Mouse (Mus musculus) limb, embryonic 13.5 days (tissue): ENCODE measurements at regions not wholly inside any gene's neighbourhood (a gene's known extent, or its start where the extent isn't known, plus 50 kb on each side); places are given as distances from the start of the nearest gene placed in this dataset.
"Not testable (repeated sequence)": the region's sequence is repeated elsewhere in the genome, so short reads cannot be mapped to it uniquely, and the experiment has no call there.

ENCODE experiments used
- ATAC-seq: fragments of 200-750 bp; cut with Nextera tagmentation; 2 replicates; pipeline ENCODE4 v1.8.0; 2017; ENCODE audit warnings: low read depth, moderate number of reproducible peaks, moderate TSS enrichment; ENCODE audit not compliant: low FRiP score
- H3K27ac ChIP-seq: fragments of 300-500 bp; sonication (generic); 2 replicates; pipeline ENCODE4 v1.5.1; 2015; ENCODE audit warnings: inconsistent platforms, mild to moderate bottlenecking, moderate library complexity
- H3K27me3 ChIP-seq: fragments of 300-500 bp; sonication (generic); 2 replicates; pipeline ENCODE4 v1.6.1; 2015; ENCODE audit warnings: mild to moderate bottlenecking, inconsistent platforms
- H3K36me3 ChIP-seq: fragments of 300-500 bp; sonication (generic); 2 replicates; pipeline ENCODE4 v1.6.1; 2015; ENCODE audit warnings: inconsistent platforms, mild to moderate bottlenecking, moderate library complexity
- H3K4me1 ChIP-seq: fragments of 300-500 bp; sonication (generic); 2 replicates; pipeline ENCODE4 v1.6.1; 2015; ENCODE audit warnings: inconsistent platforms
- H3K4me2 ChIP-seq: fragments of 300-500 bp; sonication (generic); replicated peaks from 2 replicates; pipeline ENCODE4 v1.6.1; 2015; ENCODE audit warnings: inconsistent platforms, mild to moderate bottlenecking, moderate library complexity
- H3K4me3 ChIP-seq: fragments of 300-500 bp; sonication (generic); 2 replicates; pipeline ENCODE4 v1.5.1; 2015; ENCODE audit warnings: moderate library complexity, mild to moderate bottlenecking, inconsistent platforms
- H3K9ac ChIP-seq: fragments of 300-500 bp; sonication (generic); 2 replicates; pipeline ENCODE4 v1.6.1; 2015; ENCODE audit warnings: mild to moderate bottlenecking, inconsistent platforms
- H3K9me3 ChIP-seq: fragments of 300-500 bp; sonication (generic); 2 replicates; pipeline ENCODE4 v1.6.1; 2016; ENCODE audit warnings: inconsistent platforms
- WGBS: fragments of 180-500 bp; shearing (Covaris S2); methylation state at CpG from one replicate; pipeline ENCODE4 v1.1.7; 2015; 5-methylcytosine and 5-hydroxymethylcytosine counted together

GRCm38 (mm10) chr6:31838588-31838987 is 211.5 kb upstream of the 1700012A03Rik start:
- H3K4me2 ChIP-seq: no peak overlapping the region
- ATAC-seq: no peak
- no peak overlapping the region for H3K27ac ChIP-seq
- WGBS: 68% methylated on average over 1 of the region's 1 CpGs
- no peaks in the 10 kb centered on the region for H3K36me3 ChIP-seq
- no peaks in the 10 kb centered on the region for H3K27me3 ChIP-seq
- H3K9me3 ChIP-seq: no peaks in the 10 kb centered on the region
- no peak overlapping the region for H3K9ac ChIP-seq
- no peaks in the 10 kb centered on the region for H3K4me1 ChIP-seq
- H3K4me3 ChIP-seq: no peak overlapping the region

- Histone ChIP-seq H3K4me3 (no peak overlapping the region), H3K27me3 (no peaks in the 10 kb centered on the region), H3K4me1 (0 out of 2 replicates have a peak, but pooled peaks cover 2% of the 10 kb centered on the region), H3K9ac (no peak overlapping the region), H3K9me3 (no peaks in the 10 kb centered on the region), H3K4me2 (no peak overlapping the region), H3K36me3 (no peaks in the 10 kb centered on the region), H3K27ac (no peak overlapping the region)
- no peak for ATAC-seq
Observed at GRCm38 (mm10) chr6:31835795-31836194, 214.3 kb upstream of the 1700012A03Rik start.

GRCm38 (mm10) chr6:31834503-31834902 is 215.5 kb upstream of the 1700012A03Rik start:
- Histone ChIP-seq H3K4me3 (no peak overlapping the region), H3K9me3 (no peaks in the 10 kb centered on the region)
- 11% methylated on average over 3 of the region's 4 CpGs for WGBS

GRCm38 (mm10) chr6:31830610-31831009 is 219.4 kb upstream of the 1700012A03Rik start:
- no peak overlapping the region for H3K27ac ChIP-seq
- no peak overlapping the region for H3K4me2 ChIP-seq
- no peaks in the 10 kb centered on the region for H3K27me3 ChIP-seq
- H3K4me3 ChIP-seq: no peak overlapping the region
- ATAC-seq: no peak
- no peaks in the 10 kb centered on the region for H3K9me3 ChIP-seq
- H3K4me1 ChIP-seq: 0 out of 2 replicates have a peak, but pooled peaks cover 7% of the 10 kb centered on the region
- no peak overlapping the region for H3K9ac ChIP-seq
- WGBS: 27% methylated on average over 11 of the region's 11 CpGs
- H3K36me3 ChIP-seq: no peaks in the 10 kb centered on the region

More at GRCm38 (mm10) chr6:31834503-31834902, 215.5 kb upstream of the 1700012A03Rik start:
- no peak for ATAC-seq
- Histone ChIP-seq H3K27ac (no peak overlapping the region), H3K27me3 (no peaks in the 10 kb centered on the region), H3K4me2 (no peak overlapping the region), H3K4me1 (0 out of 2 replicates have a peak, but pooled peaks cover 7% of the 10 kb centered on the region), H3K9ac (no peak overlapping the region), H3K36me3 (no peaks in the 10 kb centered on the region)

GRCm38 (mm10) chr6:31823616-31824015 is 226.4 kb upstream of the 1700012A03Rik start:
- H3K36me3 ChIP-seq: no peaks in the 10 kb centered on the region
- no peaks in the 10 kb centered on the region for H3K27me3 ChIP-seq
- H3K9me3 ChIP-seq: no peaks in the 10 kb centered on the region
- ATAC-seq: no peak
- no peak overlapping the region for H3K4me2 ChIP-seq
- no peaks in the 10 kb centered on the region for H3K4me1 ChIP-seq
- WGBS: 88% methylated on average over 5 of the region's 5 CpGs
- no peak overlapping the region for H3K27ac ChIP-seq
- no peak overlapping the region for H3K4me3 ChIP-seq
- no peak overlapping the region for H3K9ac ChIP-seq

- Histone ChIP-seq H3K9me3 (no peaks in the 10 kb centered on the region), H3K4me3 (no peak overlapping the region), H3K36me3 (no peaks in the 10 kb centered on the region), H3K27me3 (no peaks in the 10 kb centered on the region), H3K4me2 (no peak overlapping the region), H3K4me1 (no peaks in the 10 kb centered on the region), H3K27ac (no peak overlapping the region), H3K9ac (no peak overlapping the region)
- no peak for ATAC-seq
- 73% methylated on average over 9 of the region's 9 CpGs for WGBS
Observed at GRCm38 (mm10) chr6:31822186-31823085, 227.6 kb upstream of the 1700012A03Rik start.

GRCm38 (mm10) chr6:31821621-31822020 is 228.4 kb upstream of the 1700012A03Rik start:
- H3K4me2 ChIP-seq: no peak overlapping the region
- H3K27ac ChIP-seq: no peak overlapping the region
- no peaks in the 10 kb centered on the region for H3K9me3 ChIP-seq
- H3K27me3 ChIP-seq: no peaks in the 10 kb centered on the region
- H3K9ac ChIP-seq: no peak overlapping the region
- no peak overlapping the region for H3K4me3 ChIP-seq
- ATAC-seq: no peak
- no peaks in the 10 kb centered on the region for H3K36me3 ChIP-seq
- WGBS: 61% methylated on average over 7 of the region's 7 CpGs
- no peaks in the 10 kb centered on the region for H3K4me1 ChIP-seq

- no peak for ATAC-seq
- H3K4me1 ChIP-seq: no peaks in the 10 kb centered on the region
- H3K27me3 ChIP-seq: no peaks in the 10 kb centered on the region
- H3K36me3 ChIP-seq: no peaks in the 10 kb centered on the region
- no peak overlapping the region for H3K9ac ChIP-seq
- H3K27ac ChIP-seq: no peak overlapping the region
- H3K4me2 ChIP-seq: no peak overlapping the region
- no peak overlapping the region for H3K4me3 ChIP-seq
- no peaks in the 10 kb centered on the region for H3K9me3 ChIP-seq
- 96% methylated on average over 1 of the region's 1 CpGs for WGBS
Observed at GRCm38 (mm10) chr6:31817640-31818039, 232.4 kb upstream of the 1700012A03Rik start.

GRCm38 (mm10) chr6:31811890-31812289 is 238.2 kb upstream of the 1700012A03Rik start:
- H3K4me1 ChIP-seq: peaks cover 22% of the 10 kb centered on the region
- H3K36me3 ChIP-seq: no peaks in the 10 kb centered on the region
- no peak overlapping the region for H3K27ac ChIP-seq
- no peaks in the 10 kb centered on the region for H3K9me3 ChIP-seq
- no peak for ATAC-seq
- no peaks in the 10 kb centered on the region for H3K27me3 ChIP-seq
- 48% methylated on average over 9 of the region's 9 CpGs for WGBS
- H3K4me3 ChIP-seq: no peak overlapping the region
- H3K4me2 ChIP-seq: no peak overlapping the region
- no peak overlapping the region for H3K9ac ChIP-seq

- no peak overlapping the region for H3K4me2 ChIP-seq
- no peaks in the 10 kb centered on the region for H3K9me3 ChIP-seq
- H3K4me3 ChIP-seq: no peak overlapping the region
- no peak for ATAC-seq
- H3K4me1 ChIP-seq: peaks cover 22% of the 10 kb centered on the region
- no peak overlapping the region for H3K9ac ChIP-seq
- H3K36me3 ChIP-seq: no peaks in the 10 kb centered on the region
- 29% methylated on average over 10 of the region's 10 CpGs for WGBS
- no peaks in the 10 kb centered on the region for H3K27me3 ChIP-seq
- H3K27ac ChIP-seq: no peak overlapping the region
Observed at GRCm38 (mm10) chr6:31810602-31811512, 239.2 kb upstream of the 1700012A03Rik start.

GRCm38 (mm10) chr6:31804468-31804867 is 240.7 kb upstream of the Podxl start:
- not testable (repeated sequence) for H3K4me3 ChIP-seq, H3K9me3 ChIP-seq, H3K27ac ChIP-seq, H3K4me1 ChIP-seq, H3K9ac ChIP-seq, H3K27me3 ChIP-seq, H3K4me2 ChIP-seq, ATAC-seq, H3K36me3 ChIP-seq
- WGBS: 61% methylated on average over 5 of the region's 10 CpGs

GRCm38 (mm10) chr6:31803222-31803621 is 239.4 kb upstream of the Podxl start:
- H3K9ac ChIP-seq, H3K36me3 ChIP-seq, H3K27ac ChIP-seq, H3K9me3 ChIP-seq, H3K4me3 ChIP-seq, H3K4me1 ChIP-seq, ATAC-seq, H3K4me2 ChIP-seq, H3K27me3 ChIP-seq: not testable (repeated sequence)
- 85% methylated on average over 13 of the region's 24 CpGs for WGBS
